Mouse (Mus musculus): ENCODE results near the gene Hs6st1.
"Not testable (repeated sequence)": the region's sequence is repeated elsewhere in the genome, so short reads cannot be mapped to it uniquely, and the experiment has no call there.

The Hs6st1 gene

DNA sequence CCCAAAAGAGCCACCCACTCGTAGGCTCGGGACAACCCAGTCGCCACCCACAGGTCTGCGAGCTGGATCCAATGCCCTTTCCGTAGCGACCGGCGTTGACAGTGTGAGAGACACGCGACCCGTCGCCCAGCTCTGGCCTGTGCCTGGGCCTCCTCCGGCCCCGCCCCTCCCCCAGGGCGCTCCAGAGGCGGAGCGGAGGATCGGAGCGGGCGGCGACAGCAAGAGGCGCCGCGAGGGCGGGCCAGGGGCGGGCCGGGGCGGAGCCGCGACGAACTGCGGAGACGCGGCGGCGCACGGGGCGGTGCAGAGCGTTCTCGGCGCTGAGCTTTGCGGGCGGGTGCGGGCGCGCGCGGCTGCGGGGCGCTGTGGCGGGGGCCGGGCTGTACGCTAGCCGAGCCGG lies at the start of gene Hs6st1:
TSS of gene Hs6st1 (plus strand) at position 325 of the 400 bp plus-strand sequence.
- in situ Hi-C loops (cut with MboI, MseI), result loop anchor here (5.0 kb wide), 3 partner anchors 64 to 226 kb away; partner anchors contain the start of gene Neurl3

DNA sequence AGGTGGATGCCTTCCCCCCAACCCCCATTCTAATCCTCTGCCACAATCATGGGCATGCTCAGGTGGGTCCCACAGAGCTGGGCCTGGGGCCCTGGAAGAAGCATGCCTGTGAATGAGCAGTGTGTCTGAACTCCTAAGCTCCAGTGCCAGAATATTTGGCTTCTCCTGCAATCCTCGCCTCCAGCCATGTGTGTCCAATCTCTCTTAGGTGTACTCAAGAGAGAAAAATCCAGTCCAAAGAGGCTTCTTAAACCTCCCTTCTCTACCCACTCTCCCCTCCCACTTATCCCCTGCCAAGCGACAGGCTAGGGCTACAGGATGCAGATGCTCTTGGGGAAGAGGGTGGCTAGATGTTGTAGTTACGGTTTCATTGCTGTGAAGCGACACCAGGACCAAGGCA lies 49.6 kb upstream of the Hs6st1 start:
- in situ Hi-C loops (cut with MboI, MseI), result loop anchor here (10.0 kb wide), 1 partner anchor 414 kb away; no protein-coding TSS in a partner anchor

DNA sequence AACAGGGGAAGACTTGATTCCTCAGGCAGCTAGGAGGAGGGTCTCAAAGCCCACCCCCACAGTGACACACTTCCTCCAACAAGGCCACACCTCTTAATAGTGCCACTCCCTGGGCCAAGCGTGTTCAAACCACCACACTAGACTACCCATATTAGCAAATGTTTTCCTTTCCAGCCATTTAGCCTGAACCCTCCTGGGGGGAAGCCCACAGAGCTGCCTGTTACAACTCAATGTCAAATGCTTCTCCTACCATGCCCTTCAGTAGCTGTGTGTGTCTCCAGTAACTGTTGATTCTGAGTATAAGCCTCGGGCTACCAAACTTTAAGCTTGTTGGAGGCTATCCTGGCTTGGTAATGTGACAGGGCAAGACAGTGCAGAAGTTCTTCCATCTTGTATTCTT lies 49.0 kb upstream of the Hs6st1 start:
- in situ Hi-C loops (cut with MboI, MseI), result loop anchor here (10.0 kb wide), 1 partner anchor 414 kb away; no protein-coding TSS in a partner anchor

DNA sequence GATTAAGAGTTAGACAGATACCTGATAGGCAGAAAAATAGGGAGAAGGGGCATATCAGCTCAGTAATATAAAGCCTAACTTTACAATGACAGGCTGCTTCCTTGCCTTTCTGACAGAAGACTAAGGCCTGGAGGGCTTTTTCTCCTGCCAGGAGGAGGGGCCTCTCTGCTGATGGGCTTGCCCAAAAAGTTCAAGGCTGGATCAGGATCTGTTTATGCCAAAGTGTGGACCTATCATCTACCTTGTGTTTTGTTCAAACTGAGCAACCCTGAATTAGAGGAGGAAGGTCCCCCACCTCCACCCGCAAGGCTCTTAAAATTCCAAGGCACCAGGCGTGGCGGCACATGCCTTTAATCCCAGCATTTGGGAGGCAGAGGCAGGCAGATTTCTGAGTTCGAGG lies 47.9 kb upstream of the Hs6st1 start:
- in situ Hi-C loops (cut with MboI, MseI), result no loop called here

DNA sequence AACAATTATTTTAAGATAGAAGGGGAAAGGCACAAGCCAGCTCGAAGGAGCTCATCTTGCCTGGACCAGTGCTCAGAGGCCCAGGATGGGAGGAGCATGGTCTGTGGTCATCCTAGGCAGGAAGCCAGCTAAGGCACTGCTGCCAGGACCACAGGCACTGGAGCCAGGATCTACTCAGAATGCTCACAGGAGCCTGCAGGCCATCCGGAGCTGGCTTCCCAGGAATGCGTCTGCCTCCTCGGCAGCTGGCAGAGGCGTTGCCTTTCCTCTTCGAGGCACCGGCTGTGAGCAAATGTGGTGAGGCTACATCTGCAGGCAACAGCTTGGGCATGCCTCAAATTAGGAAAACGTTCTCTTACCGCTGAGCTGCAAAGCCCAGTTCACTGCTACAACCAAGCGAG lies 37.8 kb upstream of the Hs6st1 start:
- in situ Hi-C loops (cut with MboI, MseI), result no loop called here

DNA sequence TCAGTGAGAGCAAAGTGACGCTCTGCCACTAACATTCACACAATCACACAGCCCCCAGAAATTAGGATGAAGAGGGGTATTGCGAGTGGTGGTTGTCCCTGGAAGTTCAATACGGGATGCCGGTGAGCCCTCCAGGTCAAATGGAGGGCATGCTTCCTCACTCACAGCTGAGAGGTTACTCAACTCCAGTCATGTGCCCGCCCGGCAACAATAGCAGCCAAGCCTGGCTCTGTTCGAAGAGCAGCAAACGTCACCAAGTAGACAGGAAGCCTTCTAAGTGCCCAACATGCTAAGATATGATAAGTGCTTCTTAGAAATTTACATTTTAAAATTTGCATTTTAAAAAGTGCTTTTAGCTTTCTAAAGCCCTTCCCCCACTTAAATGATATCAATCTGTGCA lies 29.4 kb upstream of the Hs6st1 start:
- in situ Hi-C loops (cut with MboI, MseI), result no loop called here

DNA sequence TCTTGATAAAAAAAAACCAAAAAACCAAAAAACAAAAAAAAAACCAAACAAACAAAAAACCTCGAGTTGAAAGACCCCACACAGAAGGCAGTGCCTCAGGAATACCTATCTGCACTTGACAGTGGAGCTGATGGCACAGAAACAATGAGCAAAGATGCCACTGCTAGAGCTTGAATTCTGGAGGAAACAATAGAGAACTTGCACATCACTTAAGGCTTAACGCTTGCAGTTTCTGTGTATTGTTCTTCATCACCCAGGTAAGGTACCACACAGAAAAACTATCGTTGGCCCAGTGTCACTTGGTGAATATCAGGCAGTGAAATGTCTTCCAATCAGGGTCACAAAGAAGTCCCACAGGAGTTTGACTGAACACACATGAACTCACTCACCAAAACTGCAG lies 26.1 kb upstream of the Hs6st1 start:
- in situ Hi-C loops (cut with MboI, MseI), result no loop called here

DNA sequence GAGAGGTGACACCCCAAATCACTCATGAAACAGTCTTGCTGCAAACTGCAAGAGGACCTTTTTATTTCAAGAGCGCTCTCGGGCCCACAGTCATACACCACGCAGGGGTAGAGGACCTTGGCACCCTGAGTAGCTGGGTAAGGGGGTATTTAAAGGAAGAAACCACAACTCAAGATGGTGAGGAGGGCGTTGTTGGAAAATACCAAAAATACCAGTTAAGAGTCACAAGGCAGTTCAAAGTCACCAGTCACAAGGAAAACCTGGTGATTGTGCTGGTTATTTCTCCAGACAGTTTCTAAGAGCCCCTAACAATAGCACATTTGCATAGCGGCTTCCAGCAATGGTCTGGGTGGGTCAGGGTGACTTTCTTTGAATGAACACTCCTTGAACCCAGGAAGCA lies 24.4 kb upstream of the Hs6st1 start:
- in situ Hi-C loops (cut with MboI, MseI), result not testable (repeated sequence)

DNA sequence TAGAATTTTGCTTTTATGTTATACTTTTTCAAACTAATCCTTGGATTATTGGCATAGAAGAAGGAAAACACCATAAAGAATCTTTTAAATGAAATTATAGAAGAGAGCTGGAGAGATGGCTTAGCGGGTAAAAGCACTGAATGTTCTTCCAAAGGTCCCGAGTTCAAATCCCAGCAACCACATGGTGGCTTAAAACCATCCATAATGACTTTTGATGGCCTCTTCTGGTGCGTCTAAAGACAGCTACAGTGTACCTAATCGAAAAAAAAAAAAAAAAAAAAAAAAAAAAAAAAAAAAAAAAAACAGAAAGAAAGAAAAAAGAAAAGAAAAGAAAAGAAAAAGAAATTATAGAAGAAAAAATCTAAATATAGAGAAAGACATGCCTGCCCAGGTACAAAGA lies 23.9 kb upstream of the Hs6st1 start:
- in situ Hi-C loops (cut with MboI, MseI), result no loop called here

DNA sequence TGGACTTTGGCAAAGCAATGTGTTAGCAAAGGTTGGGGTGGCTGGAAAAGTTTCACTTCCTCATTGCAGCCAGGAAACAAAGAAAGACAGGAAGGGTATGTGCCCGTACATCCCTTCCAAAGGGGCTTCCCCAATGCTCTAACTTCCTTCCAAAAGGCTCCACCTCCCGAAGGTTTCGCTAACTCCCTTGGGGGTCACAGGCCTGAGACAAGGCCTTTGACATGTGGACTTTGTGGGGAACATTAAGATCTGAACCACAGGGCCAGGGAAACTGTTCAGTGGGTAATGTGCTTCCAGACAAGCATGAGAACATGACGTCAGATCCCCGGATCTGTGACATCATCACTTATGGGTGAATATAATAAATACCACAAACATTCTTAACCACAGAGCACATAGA lies 15.5 kb upstream of the Hs6st1 start:
- in situ Hi-C loops (cut with MboI, MseI), result no loop called here

DNA sequence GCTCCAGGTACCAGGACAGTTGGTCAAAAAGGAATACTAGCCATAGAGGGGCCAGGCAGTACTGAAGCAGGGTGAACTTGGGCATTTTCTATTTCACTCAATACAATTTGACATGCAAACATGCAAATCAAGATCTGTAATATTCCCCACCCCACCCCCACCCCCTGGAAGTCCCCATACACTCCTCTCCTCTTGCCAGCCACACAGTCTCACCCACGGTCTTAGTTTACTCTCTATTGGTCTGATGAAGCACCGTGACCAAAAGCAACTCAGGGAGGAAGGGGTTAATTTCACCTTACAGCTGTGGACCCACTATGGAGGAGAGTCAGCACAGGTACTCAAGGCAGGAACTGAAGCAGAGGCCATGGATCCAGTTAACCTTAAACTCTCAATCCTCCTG lies 14.6 kb upstream of the Hs6st1 start:
- in situ Hi-C loops (cut with MboI, MseI), result no loop called here

DNA sequence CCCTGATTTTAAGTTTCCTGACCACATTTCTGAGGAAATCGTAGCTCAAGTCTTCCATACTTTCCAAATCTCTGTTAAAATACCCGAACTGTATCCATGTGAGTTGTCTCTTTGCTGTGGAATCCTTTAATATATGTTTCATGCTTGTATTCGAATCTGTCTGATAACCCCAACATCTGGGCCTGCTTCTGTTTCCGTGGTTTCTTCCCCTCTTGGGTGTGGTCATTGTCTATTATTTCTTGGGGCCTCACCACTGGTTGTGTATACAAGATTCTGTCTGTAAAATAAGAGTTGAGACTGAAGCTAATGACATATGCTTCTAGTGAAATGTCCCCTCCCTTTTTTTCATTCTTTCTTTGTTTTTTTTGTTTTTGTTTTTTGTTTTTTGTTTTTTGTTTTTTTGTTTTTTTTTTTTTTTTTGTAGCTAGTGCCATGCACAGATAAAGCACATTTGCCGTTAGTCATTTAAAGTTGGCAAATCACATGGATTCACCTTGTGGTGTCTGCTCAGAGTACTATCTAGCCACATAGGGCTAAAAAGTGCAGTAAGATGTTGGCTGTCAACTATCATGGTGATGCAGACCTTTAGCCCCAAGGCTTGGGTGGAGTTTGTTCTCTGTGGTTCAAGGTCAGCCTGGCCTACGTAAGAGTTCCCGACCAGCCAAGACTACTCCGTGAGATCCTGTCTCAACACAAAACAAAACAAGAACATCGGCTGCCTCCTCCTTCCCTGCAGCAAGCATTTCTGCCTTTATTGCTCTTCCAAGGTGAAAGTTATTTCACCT lies 13.8 kb upstream of the Hs6st1 start:
- in situ Hi-C loops (cut with MboI, MseI), result no loop called here

DNA sequence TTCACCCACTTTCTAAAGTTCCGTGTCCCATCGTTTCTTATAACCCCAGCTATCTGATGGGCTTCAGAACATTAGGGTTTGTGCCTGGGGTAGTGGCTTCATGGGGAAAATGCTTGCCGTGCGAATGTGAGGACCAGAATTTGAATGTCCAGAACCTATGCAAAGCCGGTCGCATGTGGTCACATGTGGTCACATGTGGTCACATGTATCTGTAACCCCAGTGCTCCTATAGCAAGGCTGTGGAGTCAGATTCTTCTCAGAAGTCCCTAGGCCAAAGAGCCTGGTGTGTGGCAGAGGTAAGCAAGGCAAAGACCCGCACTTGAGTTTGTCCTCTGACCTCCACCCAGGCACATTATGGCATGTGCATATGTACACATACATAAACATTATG lies 13.2 kb upstream of the Hs6st1 start:
- in situ Hi-C loops (cut with MboI, MseI), result no loop called here

DNA sequence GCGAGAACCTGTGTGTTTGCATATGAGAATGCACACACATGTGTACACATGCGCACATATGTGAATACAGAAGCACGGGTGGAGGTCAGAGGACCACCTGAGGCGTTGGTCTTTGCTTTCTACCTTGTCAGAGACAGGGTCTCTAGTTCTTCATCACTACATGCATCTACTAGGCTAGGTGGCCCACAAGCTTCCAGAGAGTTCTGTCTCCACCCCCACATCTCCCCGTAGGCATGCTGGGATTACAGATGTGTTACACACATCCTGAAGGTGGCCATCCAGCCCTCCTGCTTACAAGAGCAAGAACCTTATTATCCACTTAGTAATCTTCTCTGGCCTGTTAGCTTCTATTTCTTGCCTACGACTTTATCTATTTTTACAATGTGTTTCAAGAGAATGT lies 8.8 kb upstream of the Hs6st1 start:
- in situ Hi-C loops (cut with MboI, MseI), result no loop called here

DNA sequence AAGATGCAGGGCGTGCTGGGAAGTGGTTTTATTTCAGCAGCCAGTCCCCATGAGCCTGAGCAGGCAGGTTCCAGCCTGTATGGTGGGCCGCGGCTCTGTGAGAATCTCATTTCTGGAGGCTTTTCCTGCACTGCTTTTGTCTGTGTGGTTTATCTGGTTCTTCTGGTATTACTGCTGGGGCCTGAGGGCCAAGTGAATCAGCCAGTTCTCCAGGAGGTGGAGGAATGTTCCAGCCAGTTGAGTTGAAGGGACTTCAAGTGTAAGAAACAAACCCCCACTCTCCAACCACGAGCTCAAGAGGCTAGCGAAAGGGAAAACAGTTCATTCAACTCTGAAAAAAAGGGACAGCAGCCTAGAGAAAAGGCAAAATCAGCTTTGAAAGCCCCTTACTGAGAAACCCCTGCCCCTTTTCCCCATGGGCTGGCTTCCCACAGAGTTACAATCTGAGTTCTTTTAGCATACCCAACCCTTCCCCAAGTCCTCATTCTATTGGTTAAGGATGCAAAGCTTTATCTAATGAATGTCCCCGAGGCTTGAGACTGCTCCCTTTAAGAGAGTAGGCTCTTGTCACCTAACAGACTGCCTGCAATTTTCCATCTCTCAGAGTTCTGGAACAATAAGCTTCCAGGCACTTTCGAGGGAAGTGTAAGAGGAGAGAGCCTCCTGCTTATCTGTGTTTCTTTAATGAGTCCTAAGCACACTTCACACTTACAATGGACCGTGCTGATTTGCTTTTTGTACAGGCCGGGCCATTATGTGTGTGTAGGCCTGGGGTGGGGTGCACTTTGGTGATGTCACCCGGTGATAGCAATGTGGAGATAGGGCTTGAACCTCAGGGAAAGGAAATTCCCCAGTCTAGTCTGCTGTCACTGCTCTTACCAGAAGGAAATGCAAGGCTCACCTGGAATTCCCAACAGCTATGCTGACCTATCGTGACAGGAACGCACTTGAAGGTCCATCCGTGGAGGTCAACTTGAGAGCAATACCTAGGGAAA lies 7.9 kb upstream of the Hs6st1 start:
- in situ Hi-C loops (cut with MboI, MseI), result no loop called here

DNA sequence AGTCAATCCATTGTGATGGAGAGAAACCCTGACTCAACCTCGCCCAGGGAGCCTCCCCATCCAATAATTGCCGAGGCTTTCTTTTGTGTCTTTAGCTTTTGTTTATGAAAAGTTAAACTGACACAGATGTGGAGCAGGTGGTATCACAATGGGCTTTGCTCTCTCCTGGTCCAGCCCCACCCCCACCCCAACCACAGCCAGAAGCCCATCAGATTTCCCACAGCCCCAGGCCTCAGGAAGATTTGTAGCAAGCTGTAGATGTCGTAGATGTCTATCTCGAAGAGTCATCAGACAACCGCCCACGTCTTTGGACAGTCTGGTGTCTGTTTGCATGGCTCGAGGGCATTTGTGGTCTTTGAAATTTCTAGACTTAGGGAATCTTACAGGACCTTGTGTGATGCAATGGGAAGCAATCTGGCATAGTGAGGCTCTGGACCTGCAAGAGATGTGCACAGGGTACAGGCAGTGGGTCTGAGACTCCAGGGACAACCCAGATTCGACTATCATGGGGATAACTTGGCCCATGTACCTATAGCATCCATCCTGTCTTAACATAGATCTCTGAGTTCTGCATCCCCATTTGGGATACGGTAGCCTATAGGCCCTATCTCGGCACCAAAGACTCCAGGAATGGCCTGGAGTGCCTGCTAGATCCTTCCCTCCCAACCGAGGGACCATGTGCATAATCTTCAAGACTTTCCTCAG lies 6.8 kb upstream of the Hs6st1 start:
- in situ Hi-C loops (cut with MboI, MseI), result no loop called here

DNA sequence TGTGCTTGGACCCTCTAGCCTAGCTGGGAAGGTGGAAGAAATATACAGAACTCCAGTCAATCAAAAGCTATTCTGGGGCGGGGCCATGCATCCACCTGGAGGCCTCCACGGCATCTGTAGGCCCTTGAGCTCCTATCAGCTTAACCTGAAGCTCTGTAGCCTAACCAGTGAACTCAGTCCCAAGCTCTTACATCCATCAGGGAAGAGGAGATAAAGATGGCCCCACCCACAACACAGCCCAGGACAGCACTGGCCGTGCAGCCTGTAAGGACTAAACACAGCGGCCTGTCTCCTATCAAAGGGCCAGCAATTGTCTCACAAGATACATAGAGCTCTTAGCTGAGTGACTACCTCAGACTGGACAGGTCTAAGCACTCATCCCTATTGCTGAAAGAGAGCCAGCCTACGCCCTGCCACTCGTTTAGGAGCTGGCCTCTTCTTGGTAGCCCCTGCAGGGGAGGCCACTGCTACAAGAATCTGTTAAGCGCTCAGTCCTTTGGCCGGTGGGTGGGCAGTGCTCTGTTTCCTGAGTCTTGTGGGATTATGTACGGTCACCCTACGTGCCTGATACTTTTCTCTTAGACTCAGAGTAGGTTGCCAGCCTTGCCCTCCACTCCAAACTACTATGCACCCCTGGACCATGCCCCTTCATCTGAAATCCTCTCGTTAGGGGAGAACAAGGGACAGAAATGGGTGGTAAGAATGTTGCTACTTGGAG lies 6.0 kb upstream of the Hs6st1 start:
- in situ Hi-C loops (cut with MboI, MseI), result no loop called here

DNA sequence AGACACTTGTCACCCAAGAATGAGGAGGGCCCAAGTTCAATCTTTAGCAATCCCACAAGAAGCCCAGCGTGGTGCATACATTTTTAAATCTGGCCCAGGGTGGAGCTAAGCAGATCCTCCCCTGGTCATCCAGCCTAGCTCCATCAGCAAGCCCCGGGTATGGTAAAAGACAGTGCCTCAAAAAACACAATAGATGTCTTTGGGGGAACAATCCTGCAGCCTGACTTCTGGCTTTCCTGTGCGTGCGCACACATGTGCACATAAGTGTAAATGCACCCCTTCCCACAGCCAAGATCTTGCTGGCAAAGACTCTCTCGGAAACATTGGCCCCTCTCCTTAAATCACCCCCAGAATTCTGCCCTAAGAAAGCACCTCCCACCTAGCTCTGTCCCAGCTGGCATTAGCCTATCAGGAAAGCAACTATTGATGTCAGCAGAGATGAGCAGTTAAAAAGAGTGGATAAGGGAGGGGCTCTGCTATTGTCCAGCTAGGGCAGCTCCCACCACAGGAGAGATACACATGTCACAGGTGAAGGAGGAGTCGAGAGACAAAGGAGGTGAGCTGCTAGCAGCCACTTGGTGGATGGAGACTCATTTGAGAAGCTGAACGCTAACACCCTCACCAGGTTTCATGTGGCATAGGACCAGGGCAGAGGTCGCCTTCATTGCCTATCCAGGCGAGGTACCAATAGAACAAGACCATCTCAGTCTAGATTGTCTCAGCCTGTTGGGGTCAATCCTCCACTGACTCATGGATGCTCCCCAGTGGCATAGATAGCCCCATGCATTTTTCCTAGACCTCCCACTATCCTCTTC lies 5.2 kb upstream of the Hs6st1 start:
- in situ Hi-C loops (cut with MboI, MseI), result no loop called here

DNA sequence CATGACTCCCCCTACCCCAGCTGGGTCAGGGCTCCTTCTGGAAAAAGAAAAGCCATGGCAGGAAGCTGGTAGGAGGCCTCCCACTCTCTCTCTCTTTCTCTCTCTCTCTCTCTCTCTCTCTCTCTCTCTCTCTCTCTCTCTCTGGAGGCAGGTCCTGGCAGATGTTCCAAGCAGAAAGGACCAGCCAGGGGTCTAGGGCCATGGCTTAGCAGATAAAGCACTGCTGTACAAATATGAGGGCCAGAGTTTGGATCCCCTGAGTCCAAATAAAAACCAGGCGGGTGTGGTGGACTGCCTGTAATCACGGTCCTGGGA lies 4.6 kb upstream of the Hs6st1 start:
- in situ Hi-C loops (cut with MboI, MseI), result no loop called here

DNA sequence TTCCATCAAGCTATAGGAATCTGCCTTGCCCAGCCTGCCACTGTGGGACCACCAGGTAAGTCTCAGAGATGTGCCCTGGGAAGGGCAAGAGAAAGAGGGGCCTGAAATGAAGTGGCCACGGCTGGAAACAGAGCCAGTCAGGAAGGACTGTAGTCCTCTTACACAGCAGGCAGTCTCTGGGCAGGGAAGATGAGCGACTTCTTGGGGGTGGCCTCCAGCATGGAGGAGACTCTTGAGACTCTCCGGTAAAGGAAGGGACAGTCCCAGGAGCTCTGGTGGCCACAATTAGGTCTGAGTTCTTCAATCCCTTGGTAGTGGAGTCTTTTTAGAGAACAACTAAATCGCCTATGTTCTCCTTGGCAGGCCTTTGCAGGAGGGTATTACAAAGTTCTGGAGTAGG lies 4.0 kb upstream of the Hs6st1 start:
- in situ Hi-C loops (cut with MboI, MseI), result no loop called here

All from regulatory T cell (primary cell).